In genomic region chr11:65649469-65649868, GRCm38 (mm10) we compare ENCODE assay signal across 22 mouse cellular contexts.
DNase-seq lines count a peak whose midpoint lies in the region; ATAC-seq and TF ChIP-seq lines count a peak whose summit lies in the region.
"Had no signal": no experiment of that assay in that cellular context is flagged by ENCODE, and none has a peak within 500 bp of the region (broad histone marks: within the 10 kb centered on the region; RNA-seq: fewer than 3 reads in every experiment).

No protein-coding gene starts in this region.

- DNase-seq in heart, adult 11 months, result peak; percentile 51
- DNase-seq in heart, postnatal 10 days, result no peak
- no peak for DNase-seq in heart, adult 18-20 months
- DNase-seq in heart, postnatal 0 days (ENCODE audit: low spot score), result peak; percentile 39
- DNase-seq in liver, embryonic 14.5 days (ENCODE audit: low read depth in 3 of 3, low spot score in 3 of 3), result no peak
- DNase-seq in ovary, postnatal 10 days (ENCODE audit: low spot score), result no peak
- DNase-seq: adrenal gland, postnatal 36 days; cerebellum, adult 9-11 months; kidney, postnatal 25 days; layer of hippocampus, postnatal 36 days; lung, adult 18-20 months; lung, postnatal 14 days; right cerebral cortex, postnatal 14 days had no signal

- WGBS in heart, embryonic 14.5 days, result 26% methylated on average over 4 of the region's 4 CpGs
- WGBS in heart, postnatal 0 days, result 24% methylated on average over 4 of the region's 4 CpGs
- 34% methylated on average over 4 of the region's 4 CpGs for WGBS in liver, embryonic 14.5 days (ENCODE audit: insufficient replicate concordance)
- 71% methylated on average over 4 of the region's 4 CpGs for WGBS in intestine, embryonic 16.5 days

- no peak for TF ChIP-seq EP300 in heart, postnatal 0 days (IDR thresholded peaks at IDR 0.05; ENCODE audit: low read depth)
- no peak for TF ChIP-seq EP300 in liver, embryonic 14.5 days (IDR thresholded peaks at IDR 0.05; ENCODE audit: low read depth)

- H3K9ac ChIP-seq in heart, embryonic 14.5 days (ENCODE audit: low read length), result peak overlapping the region; percentile 39; the same call in 1 of the 2 replicates
- no peak overlapping the region for H3K9ac ChIP-seq in heart, postnatal 0 days (replicated peaks; ENCODE audit: low read depth, low read length)
- peak overlapping the region; percentile 59 for H3K9ac ChIP-seq in liver, embryonic 14.5 days (replicated peaks)
- no peak overlapping the region for H3K9ac ChIP-seq in intestine, embryonic 16.5 days (ENCODE audit: low read depth, low read length)
- H3K9ac ChIP-seq: embryonic facial prominence, embryonic 15.5 days; forebrain, embryonic 13.5 days; intestine, embryonic 15.5 days; midbrain, embryonic 13.5 days had no signal

- no peaks in the 10 kb centered on the region for H3K36me3 ChIP-seq in heart, embryonic 14.5 days (ENCODE audit: control insufficient read depth, insufficient read depth, low read length)
- H3K36me3 ChIP-seq in heart, postnatal 0 days (replicated peaks; ENCODE audit: control insufficient read depth, insufficient read depth, low read length), result no peaks in the 10 kb centered on the region
- H3K36me3 ChIP-seq in liver, embryonic 14.5 days (replicated peaks; ENCODE audit: control insufficient read depth, insufficient read depth, low read depth), result no peaks in the 10 kb centered on the region
- no peaks in the 10 kb centered on the region for H3K36me3 ChIP-seq in intestine, embryonic 16.5 days (ENCODE audit: control insufficient read depth, insufficient read depth, low read length)
- H3K36me3 ChIP-seq: embryonic facial prominence, embryonic 15.5 days; intestine, embryonic 15.5 days; midbrain, embryonic 13.5 days had no signal

- no peak overlapping the region for H3K4me3 ChIP-seq in heart, embryonic 14.5 days (ENCODE audit: control insufficient read depth in 1 of 2, insufficient read depth in 1 of 2, low read depth in 1 of 2, low read length in 2 of 2)
- no peak overlapping the region for H3K4me3 ChIP-seq in heart, postnatal 0 days (ENCODE audit: low read depth, low read length)
- H3K4me3 ChIP-seq in liver, embryonic 14.5 days (ENCODE audit: insufficient read depth in 1 of 2, low read depth in 2 of 2, low read length in 2 of 2), result peak overlapping the region; percentile 36 to 44; a peak in 3 of 4 replicates
- H3K4me3 ChIP-seq in intestine, embryonic 16.5 days (ENCODE audit: low read length), result no peak overlapping the region
- H3K4me3 ChIP-seq: embryonic facial prominence, embryonic 15.5 days; forebrain, embryonic 13.5 days; intestine, embryonic 15.5 days; layer of hippocampus, adult 2 months; midbrain, embryonic 13.5 days had no signal

- H3K27ac ChIP-seq in heart, embryonic 14.5 days (replicated peaks in 1 of 2; ENCODE audit: control insufficient read depth in 1 of 2, insufficient read depth in 1 of 2, low read depth in 2 of 2, low read length in 2 of 2), result peak overlapping the region; percentile 97 to 98
- H3K27ac ChIP-seq in heart, postnatal 0 days (ENCODE audit: low read depth), result peak overlapping the region; percentile 95
- H3K27ac ChIP-seq in liver, embryonic 14.5 days, result peak overlapping the region; percentile 96
- no peak overlapping the region for H3K27ac ChIP-seq in intestine, embryonic 16.5 days (ENCODE audit: low read length)
- H3K27ac ChIP-seq: embryonic facial prominence, embryonic 15.5 days; forebrain, embryonic 13.5 days; intestine, embryonic 15.5 days; layer of hippocampus, adult 2 months; midbrain, embryonic 13.5 days had no signal

- ATAC-seq in heart, embryonic 14.5 days (ENCODE audit: insufficient number of reproducible peaks, insufficient read depth, low FRiP score, low read depth), result no peak
- ATAC-seq in heart, postnatal 0 days (ENCODE audit: insufficient read depth, low read depth), result 0 out of 2 replicates have a peak, but pooled peaks have one; percentile 36
- peak; percentile 53; the same call in 1 of the 2 replicates for ATAC-seq in liver, embryonic 14.5 days (ENCODE audit: insufficient read depth)
- no peak for ATAC-seq in intestine, embryonic 16.5 days
- ATAC-seq: forebrain, embryonic 13.5 days; hindbrain, embryonic 16.5 days; midbrain, embryonic 13.5 days; Patski had no signal

- H3K27me3 ChIP-seq in heart, embryonic 14.5 days (ENCODE audit: control insufficient read depth, insufficient read depth, low read length), result no peaks in the 10 kb centered on the region
- H3K27me3 ChIP-seq in heart, postnatal 0 days (ENCODE audit: control insufficient read depth, insufficient read depth, low read length), result no peaks in the 10 kb centered on the region
- no peaks in the 10 kb centered on the region for H3K27me3 ChIP-seq in liver, embryonic 14.5 days (ENCODE audit: control insufficient read depth, insufficient read depth, low read length)
- H3K27me3 ChIP-seq in intestine, embryonic 16.5 days (replicated peaks; ENCODE audit: control insufficient read depth, insufficient read depth, low read length), result no peaks in the 10 kb centered on the region
- H3K27me3 ChIP-seq: embryonic facial prominence, embryonic 15.5 days; forebrain, embryonic 13.5 days; intestine, embryonic 15.5 days; midbrain, embryonic 13.5 days had no signal

- peaks cover 44 to 77% of the 10 kb centered on the region in 2 experiments for H3K4me1 ChIP-seq in heart, embryonic 14.5 days (ENCODE audit: control insufficient read depth in 2 of 2, insufficient read depth in 2 of 2, low read length in 2 of 2)
- peaks cover 64% of the 10 kb centered on the region for H3K4me1 ChIP-seq in heart, postnatal 0 days (ENCODE audit: control insufficient read depth, insufficient read depth)
- peaks cover 41 to 48% of the 10 kb centered on the region in 2 experiments for H3K4me1 ChIP-seq in liver, embryonic 14.5 days (replicated peaks; ENCODE audit: control insufficient read depth in 2 of 2, insufficient read depth in 2 of 2, low read length in 1 of 2)
- peaks cover 10% of the 10 kb centered on the region for H3K4me1 ChIP-seq in intestine, embryonic 16.5 days (ENCODE audit: control insufficient read depth, insufficient read depth, low read length)
- H3K4me1 ChIP-seq: embryonic facial prominence, embryonic 15.5 days; forebrain, embryonic 13.5 days; midbrain, embryonic 13.5 days had no signal

- intact Hi-C loops in heart, postnatal 10 days (cut with DNase I), result no loop called here

- H3K9me3 ChIP-seq in heart, embryonic 14.5 days (ENCODE audit: control insufficient read depth, low read length), result no peaks in the 10 kb centered on the region
- H3K9me3 ChIP-seq in heart, postnatal 0 days (replicated peaks; ENCODE audit: control insufficient read depth, low read length), result no peaks in the 10 kb centered on the region
- no peaks in the 10 kb centered on the region for H3K9me3 ChIP-seq in liver, embryonic 14.5 days (ENCODE audit: control insufficient read depth, low read length)
- H3K9me3 ChIP-seq in intestine, embryonic 16.5 days (ENCODE audit: control insufficient read depth, low read length), result no peaks in the 10 kb centered on the region
- H3K9me3 ChIP-seq: embryonic facial prominence, embryonic 15.5 days; forebrain, embryonic 13.5 days; intestine, embryonic 15.5 days; midbrain, embryonic 13.5 days had no signal

- H3K4me2 ChIP-seq in heart, embryonic 14.5 days (ENCODE audit: low read length), result peak overlapping the region; percentile 50
- H3K4me2 ChIP-seq in heart, postnatal 0 days (ENCODE audit: low read depth, low read length), result peak overlapping the region; percentile 7; the same call in 1 of the 2 replicates
- H3K4me2 ChIP-seq in liver, embryonic 14.5 days (ENCODE audit: low read depth), result peak overlapping the region; percentile 85
- no peak overlapping the region for H3K4me2 ChIP-seq in intestine, embryonic 16.5 days (ENCODE audit: low read depth, low read length)
- H3K4me2 ChIP-seq: embryonic facial prominence, embryonic 15.5 days; forebrain, embryonic 13.5 days; intestine, embryonic 15.5 days; midbrain, embryonic 13.5 days had no signal

- no peak for TF ChIP-seq CTCF in heart, postnatal 0 days (IDR thresholded peaks at IDR 0.05; ENCODE audit: low read depth)
- TF ChIP-seq CTCF in liver, embryonic 14.5 days (IDR thresholded peaks at IDR 0.05; ENCODE audit: low read depth), result no peak

Comparison
In these comparisons a context has a peak if more than half of its experiments do, and no peak if none do; other contexts are left out.
1. DNase-seq: peak in heart, adult 11 months (single experiment) and heart, postnatal 0 days (single experiment); none in heart, postnatal 10 days (0 of 2), heart, adult 18-20 months (0 of 2), liver, embryonic 14.5 days (0 of 3) and ovary, postnatal 10 days (single experiment).
2. ATAC-seq: peak in heart, postnatal 0 days (single experiment) and liver, embryonic 14.5 days (single experiment); none in heart, embryonic 14.5 days (single experiment) and intestine, embryonic 16.5 days (single experiment).
3. H3K9ac ChIP-seq: peak in heart, embryonic 14.5 days (single experiment) and liver, embryonic 14.5 days (single experiment); none in heart, postnatal 0 days (single experiment) and intestine, embryonic 16.5 days (single experiment).
4. H3K4me3 ChIP-seq: peak in liver, embryonic 14.5 days (2 of 2); none in heart, embryonic 14.5 days (0 of 2), heart, postnatal 0 days (single experiment) and intestine, embryonic 16.5 days (single experiment).